Mouse (Mus musculus) heart, postnatal 0 days (tissue): ENCODE measurements around the gene Zc2hc1c.

Source experiments
- CTCF ChIP-seq: IDR thresholded peaks from 2 replicates; pipeline ENCODE4 v1.5.1; 2016; ENCODE audit warnings: antibody characterized with exemption, control low read depth, low read depth
- EP300 ChIP-seq: IDR thresholded peaks from 2 replicates; pipeline ENCODE4 v1.6.1; 2016; ENCODE audit warnings: antibody characterized with exemption, low read depth

- TF ChIP-seq CTCF (no peak), EP300 (no peak)
Measured at GRCm38 (mm10) chr12:85279396-85280080, 8.9 kb upstream of the Zc2hc1c start.
